Comparison of ENCODE assay signal across 9 mouse cellular contexts in the genomic region with DNA sequence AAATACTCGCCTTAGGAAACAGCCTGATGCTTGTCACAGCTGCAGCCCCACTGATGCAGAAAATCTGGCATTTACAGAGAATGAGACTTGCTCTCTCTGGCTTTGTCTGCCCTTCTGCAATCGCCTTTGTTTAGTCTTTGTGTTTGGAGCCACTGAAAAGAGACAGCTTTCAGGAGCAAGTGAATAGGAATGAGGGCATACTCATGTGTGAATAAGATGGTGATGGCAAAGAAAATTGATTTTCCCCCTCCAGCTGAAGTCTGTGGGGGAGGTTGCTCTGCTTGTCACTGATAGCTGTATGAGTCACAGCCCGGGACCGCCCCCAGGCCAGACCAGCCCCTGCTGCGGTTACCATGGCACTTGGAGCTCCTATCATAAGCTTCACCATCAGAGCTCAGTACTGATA.
DNase-seq lines count a peak whose midpoint lies in the region; ATAC-seq and TF ChIP-seq lines count a peak whose summit lies in the region.
"Had no signal": no experiment of that assay in that cellular context is flagged by ENCODE, and none has a peak within 500 bp of the region (broad histone marks: within the 10 kb centered on the region; RNA-seq: fewer than 3 reads in every experiment).

No protein-coding gene starts in this region.

- intact Hi-C loops in heart, postnatal 25 days (cut with DNase I): no loop called here
- intact Hi-C loops in left cerebral cortex, postnatal 10 days (cut with DNase I): no loop called here

- dilution Hi-C loops in CH12.LX (cut with MboI; ENCODE audit: extremely low pct_ligation_motif_present, extremely low pct_unique_long_range_greater_than_20kb, low sequenced_read_pairs): no loop called here

- no peak overlapping the region for H3K27ac ChIP-seq in CH12.LX (ENCODE audit: insufficient read depth, low read depth)
- H3K27ac ChIP-seq in forebrain, embryonic 10.5 days: peak overlapping the region; percentile 88
- peak overlapping the region; percentile 79 for H3K27ac ChIP-seq in neural tube, embryonic 11.5 days (ENCODE audit: low read depth, low read length)
- no peak overlapping the region for H3K27ac ChIP-seq in thymus, adult 2 months (ENCODE audit: control insufficient read depth, insufficient read depth, low read length)
- H3K27ac ChIP-seq: liver, embryonic 15.5 days had no signal

- peak; percentile 76 for DNase-seq in CH12.LX (ENCODE audit: extremely low read depth)
- peak; percentile 72 for DNase-seq in adrenal gland, postnatal 25 days
- peak; percentile 92 for DNase-seq in forebrain, embryonic 10.5 days (ENCODE audit: extremely low spot score, low spot score)
- peak; percentile 45 for DNase-seq in heart, postnatal 25 days (ENCODE audit: low spot score)
- peak; percentile 72 to 80 for DNase-seq in left cerebral cortex, postnatal 10 days (ENCODE audit: extremely low spot score in 1 of 2, low spot score in 2 of 2)
- DNase-seq in neural tube, embryonic 11.5 days (ENCODE audit: low spot score): peak; percentile 89
- no peak for DNase-seq in thymus, adult 2 months

- TF ChIP-seq EP300 in CH12.LX (IDR thresholded peaks at IDR 0.05; ENCODE audit: low read length): no peak

- TF ChIP-seq CTCF in CH12.LX (conservative IDR thresholded peaks at IDR 0.05 in 1 of 2, IDR thresholded peaks at IDR 0.05 in 1 of 2; ENCODE audit: low read depth in 2 of 2, low read length in 2 of 2): no peak
- TF ChIP-seq CTCF in thymus, adult 2 months (IDR thresholded peaks at IDR 0.05; ENCODE audit: borderline replicate concordance, control insufficient read depth, extremely low read depth, insufficient read depth, low read length, poor library complexity): no peak

- no peaks in the 10 kb centered on the region for H3K27me3 ChIP-seq in CH12.LX (replicated peaks)
- H3K27me3 ChIP-seq in forebrain, embryonic 10.5 days (ENCODE audit: poor library complexity, severe bottlenecking): no peaks in the 10 kb centered on the region
- no peaks in the 10 kb centered on the region for H3K27me3 ChIP-seq in neural tube, embryonic 11.5 days (ENCODE audit: control insufficient read depth, insufficient read depth, low read length)
- no peaks in the 10 kb centered on the region for H3K27me3 ChIP-seq in thymus, adult 2 months (ENCODE audit: control insufficient read depth, insufficient read depth, low read length)
- H3K27me3 ChIP-seq: liver, embryonic 15.5 days had no signal

- no peaks in the 10 kb centered on the region for H3K36me3 ChIP-seq in CH12.LX (replicated peaks in 1 of 2; ENCODE audit: control insufficient read depth in 1 of 2, insufficient read depth in 1 of 2, low read length in 1 of 2)
- no peaks in the 10 kb centered on the region for H3K36me3 ChIP-seq in forebrain, embryonic 10.5 days (replicated peaks)
- H3K36me3 ChIP-seq in neural tube, embryonic 11.5 days (ENCODE audit: control insufficient read depth, insufficient read depth, low read length): no peaks in the 10 kb centered on the region
- no peaks in the 10 kb centered on the region for H3K36me3 ChIP-seq in thymus, adult 2 months (ENCODE audit: control insufficient read depth, insufficient read depth, low read length)
- H3K36me3 ChIP-seq: liver, embryonic 15.5 days had no signal

- ATAC-seq in neural tube, embryonic 11.5 days (ENCODE audit: insufficient read depth, low FRiP score, low TSS enrichment): peak; percentile 99
- no peak for ATAC-seq in activated CD4-positive, CD25-positive, alpha-beta regulatory T cell, adult 4 months

- H3K4me3 ChIP-seq in CH12.LX (replicated peaks in 1 of 3; ENCODE audit: low read depth in 2 of 3, low read length in 2 of 3, poor library complexity in 1 of 3): no peak overlapping the region
- peak overlapping the region; percentile 23; the same call in 1 of the 2 replicates for H3K4me3 ChIP-seq in forebrain, embryonic 10.5 days
- H3K4me3 ChIP-seq in neural tube, embryonic 11.5 days (ENCODE audit: low read depth, low read length): no peak overlapping the region
- H3K4me3 ChIP-seq in thymus, adult 2 months (ENCODE audit: control insufficient read depth, insufficient read depth, low read length): no peak overlapping the region
- H3K4me3 ChIP-seq: liver, embryonic 15.5 days had no signal

- H3K79me2 ChIP-seq in CH12.LX (replicated peaks; ENCODE audit: control insufficient read depth, extremely low read depth, insufficient read depth, poor library complexity, severe bottlenecking): no peaks in the 10 kb centered on the region

- TF ChIP-seq POLR2A in CH12.LX (IDR thresholded peaks at IDR 0.05; ENCODE audit: low read depth, low read length): no peak
- TF ChIP-seq POLR2A in thymus, adult 2 months (IDR thresholded peaks at IDR 0.05; ENCODE audit: control insufficient read depth, extremely low read depth, insufficient read depth, low read length, poor library complexity): no peak

- WGBS in forebrain, embryonic 10.5 days: 2% methylated on average over 5 of the region's 5 CpGs
- WGBS in neural tube, embryonic 11.5 days: 11% methylated on average over 5 of the region's 5 CpGs
- 66% methylated on average over 5 of the region's 5 CpGs for WGBS in thymus, adult 2 months

- H3K9ac ChIP-seq in CH12.LX (ENCODE audit: insufficient read depth, low read depth): no peak overlapping the region
- H3K9ac ChIP-seq in neural tube, embryonic 11.5 days (ENCODE audit: low read length): no peak overlapping the region
- H3K9ac ChIP-seq: liver, embryonic 15.5 days had no signal

- no peak overlapping the region for H3K4me2 ChIP-seq in CH12.LX (ENCODE audit: insufficient read depth, low read depth, poor library complexity, severe bottlenecking)
- H3K4me2 ChIP-seq in neural tube, embryonic 11.5 days (ENCODE audit: low read depth): no peak overlapping the region
- H3K4me2 ChIP-seq: liver, embryonic 15.5 days had no signal

- H3K9me3 ChIP-seq in CH12.LX (replicated peaks; ENCODE audit: low read length): no peaks in the 10 kb centered on the region
- no peaks in the 10 kb centered on the region for H3K9me3 ChIP-seq in forebrain, embryonic 10.5 days
- H3K9me3 ChIP-seq in neural tube, embryonic 11.5 days (ENCODE audit: control insufficient read depth, low read length): no peaks in the 10 kb centered on the region
- H3K9me3 ChIP-seq: liver, embryonic 15.5 days had no signal

- in situ Hi-C loops in CH12.LX (cut with MboI; ENCODE audit: low pct_ligation_motif_present, low pct_unique_long_range_greater_than_20kb, low sequenced_read_pairs): no loop called here

- TF ChIP-seq RAD21 in CH12.LX (IDR thresholded peaks at IDR 0.05; ENCODE audit: low read depth, low read length): no peak

- H3K4me1 ChIP-seq in CH12.LX (ENCODE audit: control insufficient read depth in 1 of 2, insufficient read depth in 2 of 2): peaks cover 0 to 15% of the 10 kb centered on the region in 2 experiments; a peak in 2 of 4 replicates
- peaks cover 56% of the 10 kb centered on the region for H3K4me1 ChIP-seq in forebrain, embryonic 10.5 days
- H3K4me1 ChIP-seq in neural tube, embryonic 11.5 days (ENCODE audit: control insufficient read depth, insufficient read depth, low read length): peaks cover 8% of the 10 kb centered on the region
- H3K4me1 ChIP-seq in thymus, adult 2 months (replicated peaks; ENCODE audit: control insufficient read depth, insufficient read depth, low read length): no peaks in the 10 kb centered on the region
- H3K4me1 ChIP-seq: liver, embryonic 15.5 days had no signal

TF ChIP-seq in CH12.LX, 34 proteins besides CTCF, POLR2A, EP300 and RAD21:
- TF ChIP-seq JUND (conservative IDR thresholded peaks at IDR 0.05; ENCODE audit: low read depth, low read length): no peak
- no peak for TF ChIP-seq MAFK (IDR thresholded peaks at IDR 0.05; ENCODE audit: insufficient replicate concordance, low read length)
- no peak for TF ChIP-seq CHD1 (IDR thresholded peaks at IDR 0.05; ENCODE audit: low read depth, low read length)
- TF ChIP-seq NRF1 (IDR thresholded peaks at IDR 0.05; ENCODE audit: low read depth, low read length): no peak
- TF ChIP-seq RCOR1 (conservative IDR thresholded peaks at IDR 0.05; ENCODE audit: low read depth, low read length): no peak
- TF ChIP-seq SMC3 (IDR thresholded peaks at IDR 0.05; ENCODE audit: low read depth, low read length): no peak
- no peak for TF ChIP-seq NELFE (IDR thresholded peaks at IDR 0.05; ENCODE audit: low read depth, low read length)
- no peak for TF ChIP-seq UBTF (IDR thresholded peaks at IDR 0.05; ENCODE audit: low read depth, low read length)
- TF ChIP-seq JUN (IDR thresholded peaks at IDR 0.05; ENCODE audit: insufficient read depth, low read depth, low read length): no peak

Comparison
In these comparisons a context has a peak if more than half of its experiments do, and no peak if none do; other contexts are left out.
1. H3K27ac ChIP-seq: peak in forebrain, embryonic 10.5 days (single experiment) and neural tube, embryonic 11.5 days (single experiment); none in CH12.LX (single experiment) and thymus, adult 2 months (single experiment).